Mouse (Mus musculus): Measurements from ENCODE around the gene Tspan5. TPM values are rescaled to one million over a fixed set of nuclear protein-coding genes. Genes with fewer than 3 reads are reported as not detected.
A peak's percentile ranks its signal among the peaks of the same experiment; 100 is the strongest.

Tspan5 gene
- total and polyA plus RNA-seq, 3 experiments, result 28.1 to 35.1 TPM; not detected in 1

GRCm38 (mm10) chr3:138889769-138890295 lies 147.8 kb downstream of the Tspan5 start:
- H3K9me3 ChIP-seq (replicated peaks; ENCODE audit: insufficient read depth, low read length), result no peaks in the 10 kb centered on the region
- peaks cover 7 to 20% of the 10 kb centered on the region in 2 experiments; a peak in 3 of 4 replicates for H3K4me1 ChIP-seq (ENCODE audit: control insufficient read depth in 1 of 2, insufficient read depth in 2 of 2, low read length in 2 of 2)
- H3K36me3 ChIP-seq (ENCODE audit: control insufficient read depth in 1 of 2, insufficient read depth in 2 of 2, low read length in 2 of 2), result peaks cover 0 to 16% of the 10 kb centered on the region in 2 experiments; a peak in 2 of 4 replicates
- TF ChIP-seq JUND (IDR thresholded peaks at IDR 0.05; ENCODE audit: low read depth, low read length), result no peak
- no peak for TF ChIP-seq NRF1 (IDR thresholded peaks at IDR 0.05; ENCODE audit: insufficient read depth, low read depth, low read length, poor library complexity, severe bottlenecking)
- TF ChIP-seq POLR2A (IDR thresholded peaks at IDR 0.05; ENCODE audit: control insufficient read depth in 1 of 2, insufficient read depth in 1 of 2, low read depth in 1 of 2, low read length in 2 of 2, poor library complexity in 1 of 2), result no peak
- no peak for TF ChIP-seq MAX (IDR thresholded peaks at IDR 0.05; ENCODE audit: low read length)
- no peak for TF ChIP-seq TAL1 (IDR thresholded peaks at IDR 0.05; ENCODE audit: low read length)
- TF ChIP-seq NELFE (IDR thresholded peaks at IDR 0.05; ENCODE audit: low read depth, low read length), result no peak
- no peak for TF ChIP-seq MAFK (IDR thresholded peaks at IDR 0.05; ENCODE audit: borderline replicate concordance, low read depth, low read length)
- no peak for TF ChIP-seq ZNF384 (IDR thresholded peaks at IDR 0.05; ENCODE audit: low read depth, low read length)
- TF ChIP-seq USF2 (IDR thresholded peaks at IDR 0.05; ENCODE audit: borderline replicate concordance in 1 of 2, insufficient read depth in 1 of 2, low read depth in 1 of 2, low read length in 2 of 2), result no peak
- no peak for TF ChIP-seq E2F4 (IDR thresholded peaks at IDR 0.05; ENCODE audit: borderline replicate concordance, low read depth, low read length)
- TF ChIP-seq POLR2AphosphoS5 (IDR thresholded peaks at IDR 0.05; ENCODE audit: borderline replicate concordance, low read depth, low read length), result no peak
- TF ChIP-seq USF1 (IDR thresholded peaks at IDR 0.05; ENCODE audit: low read depth, low read length), result no peak
- TF ChIP-seq CTCF (IDR thresholded peaks at IDR 0.05 in 2 of 3, conservative IDR thresholded peaks at IDR 0.05 in 1 of 3; ENCODE audit: control insufficient read depth in 1 of 3, insufficient read depth in 1 of 3, low read depth in 2 of 3, low read length in 3 of 3, poor library complexity in 1 of 3, severe bottlenecking in 1 of 3), result no peak
- TF ChIP-seq SMC3 (IDR thresholded peaks at IDR 0.05; ENCODE audit: low read depth, low read length), result no peak
- no peak for TF ChIP-seq TBP (IDR thresholded peaks at IDR 0.05; ENCODE audit: low read depth, low read length)
- TF ChIP-seq ETS1 (IDR thresholded peaks at IDR 0.05; ENCODE audit: low read depth, low read length), result no peak
- TF ChIP-seq RCOR1 (IDR thresholded peaks at IDR 0.05; ENCODE audit: low read depth, low read length), result no peak
- TF ChIP-seq HCFC1 (IDR thresholded peaks at IDR 0.05; ENCODE audit: low read depth, low read length), result no peak
- no peaks in the 10 kb centered on the region for H3K27me3 ChIP-seq (ENCODE audit: control insufficient read depth in 1 of 2, insufficient read depth in 2 of 2, low read length in 2 of 2)
- no peak for DNase-seq (ENCODE audit: low read depth, low spot score)
- no peak overlapping the region for H3K9ac ChIP-seq (ENCODE audit: control insufficient read depth, low read depth, low read length, poor library complexity, severe bottlenecking)
- H3K4me3 ChIP-seq (ENCODE audit: control insufficient read depth in 1 of 2, insufficient read depth in 1 of 2, low read depth in 2 of 2, low read length in 2 of 2), result no peak overlapping the region
- no peak overlapping the region for H3K27ac ChIP-seq (ENCODE audit: control insufficient read depth, low read depth, low read length)
- no peaks in the 10 kb centered on the region for H3K79me2 ChIP-seq (ENCODE audit: control insufficient read depth, insufficient read depth, low read length, poor library complexity)

DNA sequence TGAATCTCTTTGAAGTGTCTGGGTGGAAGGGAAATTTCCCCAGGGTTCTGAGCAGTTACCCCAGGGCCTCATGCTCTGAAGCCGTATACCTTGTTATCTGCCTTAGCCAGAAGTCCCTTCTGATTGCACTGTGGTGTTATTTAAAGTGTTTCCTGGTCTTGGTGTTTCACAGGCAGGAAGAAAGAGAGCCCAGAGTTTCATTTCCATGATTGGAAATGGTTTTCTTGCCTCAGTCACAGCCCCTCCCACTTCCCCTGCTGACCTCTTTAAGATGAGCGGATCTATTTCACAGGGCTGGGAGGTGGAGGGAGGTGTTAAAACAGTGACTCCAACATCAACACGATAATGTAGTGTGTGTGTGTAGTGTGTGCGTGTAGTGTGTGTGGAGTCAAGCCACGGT lies 151.5 kb downstream of the Tspan5 start:
- Histone ChIP-seq H3K4me1 (ENCODE audit: control insufficient read depth in 1 of 2, insufficient read depth in 2 of 2, low read length in 2 of 2) (peaks cover 7 to 20% of the 10 kb centered on the region in 2 experiments; a peak in 3 of 4 replicates), H3K27me3 (ENCODE audit: control insufficient read depth in 1 of 2, insufficient read depth in 2 of 2, low read length in 2 of 2) (no peaks in the 10 kb centered on the region), H3K27ac (ENCODE audit: control insufficient read depth, low read depth, low read length) (no peak overlapping the region), H3K9me3 (replicated peaks; ENCODE audit: insufficient read depth, low read length) (no peaks in the 10 kb centered on the region), H3K79me2 (ENCODE audit: control insufficient read depth, insufficient read depth, low read length, poor library complexity) (no peaks in the 10 kb centered on the region), H3K4me3 (ENCODE audit: control insufficient read depth in 1 of 2, insufficient read depth in 1 of 2, low read depth in 2 of 2, low read length in 2 of 2) (no peak overlapping the region), H3K36me3 (ENCODE audit: control insufficient read depth in 1 of 2, insufficient read depth in 2 of 2, low read length in 2 of 2) (peaks cover 2 to 16% of the 10 kb centered on the region in 2 experiments), H3K9ac (ENCODE audit: control insufficient read depth, low read depth, low read length, poor library complexity, severe bottlenecking) (no peak overlapping the region)
- TF ChIP-seq JUND (IDR thresholded peaks at IDR 0.05; ENCODE audit: low read depth, low read length), result no peak
- no peak for TF ChIP-seq ZNF384 (IDR thresholded peaks at IDR 0.05; ENCODE audit: low read depth, low read length)
- TF ChIP-seq SIN3A (IDR thresholded peaks at IDR 0.05; ENCODE audit: low read length), result no peak
- no peak for TF ChIP-seq CTCF (IDR thresholded peaks at IDR 0.05 in 2 of 3, conservative IDR thresholded peaks at IDR 0.05 in 1 of 3; ENCODE audit: control insufficient read depth in 1 of 3, insufficient read depth in 1 of 3, low read depth in 2 of 3, low read length in 3 of 3, poor library complexity in 1 of 3, severe bottlenecking in 1 of 3)
- TF ChIP-seq GATA1 (IDR thresholded peaks at IDR 0.05; ENCODE audit: low read depth, low read length), result peak; percentile 45; the same call in 1 of the 2 replicates
- TF ChIP-seq POLR2AphosphoS2 (IDR thresholded peaks at IDR 0.05; ENCODE audit: low read length), result no peak
- no peak for TF ChIP-seq KAT2A (conservative IDR thresholded peaks at IDR 0.05; ENCODE audit: low read depth, low read length)
- peak; percentile 66 for TF ChIP-seq TAL1 (IDR thresholded peaks at IDR 0.05; ENCODE audit: low read length)
- no peak for TF ChIP-seq ZC3H11A (IDR thresholded peaks at IDR 0.05; ENCODE audit: low read depth, low read length)
- TF ChIP-seq TCF12 (IDR thresholded peaks at IDR 0.05; ENCODE audit: low read depth, low read length), result peak; percentile 60; the same call in 1 of the 2 replicates
- TF ChIP-seq ZMIZ1 (IDR thresholded peaks at IDR 0.05; ENCODE audit: low read depth, low read length), result no peak
- no peak for TF ChIP-seq ELF1 (IDR thresholded peaks at IDR 0.05; ENCODE audit: low read depth, low read length)
- TF ChIP-seq MAX (IDR thresholded peaks at IDR 0.05; ENCODE audit: low read length), result no peak
- TF ChIP-seq EP300 (IDR thresholded peaks at IDR 0.05; ENCODE audit: low read depth in 1 of 2, low read length in 2 of 2), result peak in 1 of 2 experiments; percentile 37; a peak in 2 of 4 replicates
- peak; percentile 51 for DNase-seq (ENCODE audit: low read depth, low spot score)

Data from MEL (cell line).